Comparison of ENCODE assay signal across 27 mouse cellular contexts in the genomic region with DNA sequence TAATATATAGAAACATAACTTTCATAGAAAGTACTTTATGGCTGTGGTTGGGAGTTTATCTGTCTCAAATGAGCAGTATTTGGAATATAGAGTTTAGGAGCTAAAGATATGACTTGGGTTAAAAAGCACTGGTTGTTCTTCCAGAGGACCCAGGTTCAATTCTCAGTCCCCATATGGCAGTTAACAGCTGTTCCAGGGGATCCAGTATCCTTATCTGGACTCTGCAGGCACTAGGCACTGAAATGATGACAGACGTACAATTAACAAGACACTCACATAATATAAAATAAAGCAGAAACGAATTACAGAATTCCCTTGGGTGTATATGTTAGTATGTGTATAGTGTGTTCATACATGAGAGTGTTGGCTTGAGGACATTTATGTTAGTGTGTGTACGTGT.
A peak's percentile ranks its signal among the peaks of the same experiment; 100 is the strongest.
DNase-seq lines count a peak whose midpoint lies in the region; ATAC-seq and TF ChIP-seq lines count a peak whose summit lies in the region.
"Had no signal": no experiment of that assay in that cellular context is flagged by ENCODE, and none has a peak within 500 bp of the region (broad histone marks: within the 10 kb centered on the region; RNA-seq: fewer than 3 reads in every experiment).

No protein-coding gene starts in this region.

- H3K4me1 ChIP-seq in midbrain, embryonic 11.5 days (ENCODE audit: control insufficient read depth, insufficient read depth, low read length) = peaks cover 4% of the 10 kb centered on the region; the same call in 1 of the 2 replicates
- no peaks in the 10 kb centered on the region; the same call in 1 of the 2 replicates for H3K4me1 ChIP-seq in midbrain, postnatal 0 days (ENCODE audit: insufficient read depth, low read length)
- H3K4me1 ChIP-seq in liver, embryonic 14.5 days (replicated peaks; ENCODE audit: control insufficient read depth in 2 of 2, insufficient read depth in 2 of 2, low read length in 1 of 2) = peaks cover 0 to 42% of the 10 kb centered on the region in 2 experiments
- no peaks in the 10 kb centered on the region for H3K4me1 ChIP-seq in hindbrain, embryonic 11.5 days (replicated peaks; ENCODE audit: control insufficient read depth, insufficient read depth, low read length)

- no peak overlapping the region for H3K27ac ChIP-seq in midbrain, embryonic 11.5 days (ENCODE audit: low read depth, low read length)
- no peak overlapping the region for H3K27ac ChIP-seq in midbrain, postnatal 0 days (ENCODE audit: low read depth, low read length)
- no peak overlapping the region for H3K27ac ChIP-seq in liver, embryonic 14.5 days
- no peak overlapping the region for H3K27ac ChIP-seq in hindbrain, embryonic 11.5 days (ENCODE audit: low read depth, low read length)
- H3K27ac ChIP-seq: embryonic facial prominence, embryonic 12.5 days; embryonic facial prominence, embryonic 15.5 days; gastrocnemius, adult 2 months; hindbrain, embryonic 10.5 days; hindbrain, embryonic 14.5 days; hindbrain, postnatal 0 days had no signal

- no peak overlapping the region for H3K4me3 ChIP-seq in midbrain, embryonic 11.5 days (ENCODE audit: low read depth, low read length)
- H3K4me3 ChIP-seq in midbrain, postnatal 0 days (ENCODE audit: low read depth, low read length) = no peak overlapping the region
- H3K4me3 ChIP-seq in liver, embryonic 14.5 days (ENCODE audit: insufficient read depth in 1 of 2, low read depth in 2 of 2, low read length in 2 of 2) = no peak overlapping the region
- H3K4me3 ChIP-seq in hindbrain, embryonic 11.5 days (ENCODE audit: low read depth, low read length) = no peak overlapping the region
- H3K4me3 ChIP-seq: embryonic facial prominence, embryonic 12.5 days; embryonic facial prominence, embryonic 15.5 days; gastrocnemius, adult 2 months; heart, embryonic 12.5 days; heart, embryonic 15.5 days; hindbrain, embryonic 10.5 days had no signal

- no peaks in the 10 kb centered on the region for H3K36me3 ChIP-seq in midbrain, embryonic 11.5 days (ENCODE audit: control insufficient read depth, insufficient read depth, low read length)
- H3K36me3 ChIP-seq in midbrain, postnatal 0 days (ENCODE audit: insufficient read depth, low read length) = no peaks in the 10 kb centered on the region
- no peaks in the 10 kb centered on the region for H3K36me3 ChIP-seq in liver, embryonic 14.5 days (replicated peaks; ENCODE audit: control insufficient read depth, insufficient read depth, low read depth)
- no peaks in the 10 kb centered on the region for H3K36me3 ChIP-seq in hindbrain, embryonic 11.5 days (ENCODE audit: control insufficient read depth, insufficient read depth, low read length)
- H3K36me3 ChIP-seq: embryonic facial prominence, embryonic 15.5 days; heart, embryonic 15.5 days had no signal

- TF ChIP-seq EP300 in liver, embryonic 14.5 days (IDR thresholded peaks at IDR 0.05; ENCODE audit: low read depth) = peak; percentile 66

- ATAC-seq in midbrain, embryonic 11.5 days (ENCODE audit: low FRiP score) = no peak
- no peak for ATAC-seq in midbrain, postnatal 0 days (ENCODE audit: low FRiP score)
- ATAC-seq in liver, embryonic 14.5 days (ENCODE audit: insufficient read depth) = no peak
- ATAC-seq in megakaryocyte-erythroid progenitor cell, adult 5-6 weeks (replicated peaks; ENCODE audit: low FRiP score, low TSS enrichment, poor library complexity, severe bottlenecking) = peak; percentile 33; the same call in 1 of the 2 replicates
- no peak for ATAC-seq in hindbrain, embryonic 11.5 days (ENCODE audit: low FRiP score)
- ATAC-seq: CD4-positive, CD25-positive, alpha-beta regulatory T cell, adult 4 months; forebrain, embryonic 14.5 days; forebrain, postnatal 0 days; hindbrain, postnatal 0 days; Patski had no signal

- DNase-seq in midbrain, embryonic 11.5 days (ENCODE audit: low spot score, missing footprints) = peak; percentile 31
- DNase-seq in midbrain, postnatal 0 days (ENCODE audit: low spot score) = no peak
- peak in 1 of 3 experiments; percentile 32 for DNase-seq in liver, embryonic 14.5 days (ENCODE audit: low read depth in 3 of 3, low spot score in 3 of 3)
- DNase-seq in hindbrain, embryonic 11.5 days (ENCODE audit: low spot score) = no peak
- no peak for DNase-seq in embryo, embryonic 9.5 days (ENCODE audit: extremely low spot score)
- DNase-seq: adrenal gland, postnatal 10 days; adrenal gland, postnatal 36 days; cerebellum, adult 18-20 months; cerebellum, adult 9-10 months; cerebellum, postnatal 14 days; forebrain, postnatal 0 days; gastrocnemius, adult 2 months; gastrocnemius, postnatal 14 days; heart, adult 11 months; heart, postnatal 10 days; heart, postnatal 36 days had no signal

- H3K27me3 ChIP-seq in midbrain, embryonic 11.5 days (ENCODE audit: control insufficient read depth, insufficient read depth, low read length) = no peaks in the 10 kb centered on the region
- H3K27me3 ChIP-seq in midbrain, postnatal 0 days (ENCODE audit: insufficient read depth, low read length) = no peaks in the 10 kb centered on the region
- H3K27me3 ChIP-seq in liver, embryonic 14.5 days (ENCODE audit: control insufficient read depth, insufficient read depth, low read length) = no peaks in the 10 kb centered on the region
- no peaks in the 10 kb centered on the region for H3K27me3 ChIP-seq in hindbrain, embryonic 11.5 days (ENCODE audit: control insufficient read depth, insufficient read depth, low read length)
- H3K27me3 ChIP-seq: embryonic facial prominence, embryonic 12.5 days; embryonic facial prominence, embryonic 15.5 days; heart, embryonic 12.5 days; heart, embryonic 15.5 days; Patski had no signal

- WGBS in midbrain, embryonic 11.5 days = 96% methylated on average over 3 of the region's 3 CpGs
- WGBS in midbrain, postnatal 0 days = 85% methylated on average over 3 of the region's 3 CpGs
- WGBS in liver, embryonic 14.5 days (ENCODE audit: insufficient replicate concordance) = 31% methylated on average over 3 of the region's 3 CpGs
- 75% methylated on average over 3 of the region's 3 CpGs for WGBS in hindbrain, embryonic 11.5 days

- no peak overlapping the region for H3K4me2 ChIP-seq in midbrain, embryonic 11.5 days
- no peak overlapping the region for H3K4me2 ChIP-seq in midbrain, postnatal 0 days (ENCODE audit: low read depth, low read length, poor library complexity, severe bottlenecking)
- H3K4me2 ChIP-seq in liver, embryonic 14.5 days (ENCODE audit: low read depth) = no peak overlapping the region
- no peak overlapping the region for H3K4me2 ChIP-seq in hindbrain, embryonic 11.5 days (replicated peaks; ENCODE audit: low read depth, low read length)
- H3K4me2 ChIP-seq: embryonic facial prominence, embryonic 12.5 days; embryonic facial prominence, embryonic 15.5 days; heart, embryonic 12.5 days; heart, embryonic 15.5 days; hindbrain, embryonic 14.5 days had no signal

- TF ChIP-seq CTCF in midbrain, postnatal 0 days (IDR thresholded peaks at IDR 0.05) = no peak
- no peak for TF ChIP-seq CTCF in liver, embryonic 14.5 days (IDR thresholded peaks at IDR 0.05; ENCODE audit: low read depth)

- H3K9ac ChIP-seq in midbrain, embryonic 11.5 days (ENCODE audit: low read length) = no peak overlapping the region
- no peak overlapping the region for H3K9ac ChIP-seq in midbrain, postnatal 0 days (replicated peaks; ENCODE audit: low read length, poor library complexity, severe bottlenecking)
- no peak overlapping the region for H3K9ac ChIP-seq in liver, embryonic 14.5 days (replicated peaks)
- H3K9ac ChIP-seq in hindbrain, embryonic 11.5 days (ENCODE audit: low read depth, low read length) = no peak overlapping the region
- H3K9ac ChIP-seq: embryonic facial prominence, embryonic 12.5 days; embryonic facial prominence, embryonic 15.5 days; forebrain, postnatal 0 days; heart, embryonic 12.5 days; heart, embryonic 15.5 days; hindbrain, embryonic 14.5 days had no signal

- no peaks in the 10 kb centered on the region for H3K9me3 ChIP-seq in midbrain, embryonic 11.5 days (ENCODE audit: control insufficient read depth, low read length)
- no peaks in the 10 kb centered on the region for H3K9me3 ChIP-seq in midbrain, postnatal 0 days (ENCODE audit: low read length)
- no peaks in the 10 kb centered on the region for H3K9me3 ChIP-seq in liver, embryonic 14.5 days (ENCODE audit: control insufficient read depth, low read length)
- no peaks in the 10 kb centered on the region for H3K9me3 ChIP-seq in hindbrain, embryonic 11.5 days (ENCODE audit: control insufficient read depth, low read length)
- H3K9me3 ChIP-seq: embryonic facial prominence, embryonic 12.5 days; embryonic facial prominence, embryonic 15.5 days; heart, embryonic 12.5 days; heart, embryonic 15.5 days; hindbrain, embryonic 10.5 days had no signal
